Mouse (Mus musculus): ENCODE measurements at regions not wholly inside any gene's neighbourhood (a gene's known extent, or its start where the extent isn't known, plus 50 kb on each side); places are given as distances from the start of the nearest gene placed in this dataset.

- no peak for TF ChIP-seq CTCF (IDR thresholded peaks at IDR 0.05; ENCODE audit: extremely low read depth, insufficient read depth, insufficient read length, insufficient replicate concordance)
- no peak for TF ChIP-seq POLR2A (IDR thresholded peaks at IDR 0.05; ENCODE audit: low read depth, low read length)
These were observed 330.9 kb downstream of the Epha4 start for GRCm38 (mm10) chr1:77183965-77184364.

Data from spleen, adult 2 months (tissue).